Mouse (Mus musculus) spleen, adult 2 months (tissue): ENCODE results near the gene Zmiz1. TPM values are rescaled to one million over a fixed set of nuclear protein-coding genes. Genes with fewer than 3 reads are reported as not detected.

Source experiments
- DNase-seq, 2 experiments: peaks; one replicate each; pipeline versions ENCODE4 v3.0.0 to v3.0.0-alpha.2; 2012 to 2021; ENCODE audit warnings: low spot score in 2 of 2, low read depth in 1 of 2
- H3K27ac ChIP-seq: fragments of 200-500 bp; 2 replicates; pipeline ENCODE4 v1.5.1; 2012; ENCODE audit warnings: low read length, inconsistent platforms; ENCODE audit not compliant: insufficient read depth
- H3K27me3 ChIP-seq: fragments of 200-500 bp; 2 replicates; pipeline ENCODE4 v1.6.1; 2012; ENCODE audit warnings: mild to moderate bottlenecking, moderate library complexity, low read length, inconsistent platforms; ENCODE audit not compliant: control insufficient read depth, insufficient read depth
- H3K36me3 ChIP-seq: fragments of 200-500 bp; 2 replicates; pipeline ENCODE4 v1.6.1; 2012; ENCODE audit warnings: mild to moderate bottlenecking, low read length, inconsistent platforms; ENCODE audit not compliant: control insufficient read depth, insufficient read depth
- H3K4me1 ChIP-seq: fragments of 200-500 bp; 2 replicates; pipeline ENCODE4 v1.6.1; 2011; ENCODE audit warnings: inconsistent platforms; ENCODE audit not compliant: control insufficient read depth, insufficient read depth, insufficient read length
- H3K4me3 ChIP-seq: fragments of 200-500 bp; 2 replicates; pipeline ENCODE4 v1.5.1; 2011; ENCODE audit warnings: mild to moderate bottlenecking, inconsistent platforms; ENCODE audit not compliant: insufficient read depth, insufficient read length; ENCODE audit errors: extremely low read depth
- CTCF ChIP-seq: fragments of 200-500 bp; IDR thresholded peaks from 2 replicates; pipeline ENCODE4 v1.5.1; 2011; ENCODE audit warnings: mild to moderate bottlenecking, inconsistent platforms; ENCODE audit not compliant: insufficient read depth, insufficient read length, insufficient replicate concordance; ENCODE audit errors: extremely low read depth
- POLR2A ChIP-seq: fragments of 200-500 bp; IDR thresholded peaks from 2 replicates; pipeline ENCODE4 v1.6.1; 2011; ENCODE audit warnings: low read depth, low read length, inconsistent platforms
- WGBS: fragments of 180-500 bp; shearing (Covaris S2); methylation state at CpG from one replicate; pipeline ENCODE4 v1.1.7; 2018; 5-methylcytosine and 5-hydroxymethylcytosine counted together
- polyA plus RNA-seq: library from polyadenylated mRNA; depleted of rRNA; stranded (reverse); fragments of >200 nt; gene quantifications from 2 replicates; pipeline ENCODE4 v1.2.3, GENCODE M21; 2012

Zmiz1 gene
- polyA plus RNA-seq, 1 experiment, result 48.5 TPM

- Histone ChIP-seq H3K36me3 (no peaks in the 10 kb centered on the region), H3K4me3 (no peak overlapping the region), H3K27me3 (no peaks in the 10 kb centered on the region), H3K27ac (no peak overlapping the region), H3K4me1 (no peaks in the 10 kb centered on the region)
- TF ChIP-seq CTCF (no peak), POLR2A (no peak)
- DNase-seq, result no peak
- 66% methylated on average over 5 of the region's 5 CpGs for WGBS
Measured at GRCm38 (mm10) chr14:25441469-25441868, 17.5 kb upstream of the Zmiz1 start.

DNA sequence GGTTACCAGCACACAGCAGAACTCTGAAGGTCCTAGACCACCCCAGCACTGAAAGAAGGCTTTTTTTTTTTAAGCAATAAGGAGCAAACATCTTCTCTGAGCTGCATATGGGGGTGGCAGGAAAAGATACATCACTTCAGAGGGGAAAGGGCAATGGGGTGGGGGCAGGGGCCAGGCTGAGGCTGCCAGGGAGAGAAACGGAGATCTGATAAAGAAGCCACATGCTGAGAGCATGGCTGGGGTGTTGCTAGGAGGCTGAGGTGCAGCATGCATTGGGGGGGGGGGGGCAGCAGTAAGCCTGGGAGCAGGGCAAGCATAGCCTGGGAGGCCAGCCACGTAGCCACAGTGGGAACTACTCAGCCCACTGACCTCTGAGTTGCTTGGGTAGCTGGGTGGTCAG, 16.3 kb upstream of the Zmiz1 start:
- no peak for DNase-seq
- Histone ChIP-seq H3K4me1 (no peaks in the 10 kb centered on the region), H3K27ac (no peak overlapping the region), H3K27me3 (no peaks in the 10 kb centered on the region), H3K36me3 (no peaks in the 10 kb centered on the region), H3K4me3 (no peak overlapping the region)
- TF ChIP-seq CTCF (no peak), POLR2A (no peak)
- 68% methylated on average over 2 of the region's 2 CpGs for WGBS

DNA sequence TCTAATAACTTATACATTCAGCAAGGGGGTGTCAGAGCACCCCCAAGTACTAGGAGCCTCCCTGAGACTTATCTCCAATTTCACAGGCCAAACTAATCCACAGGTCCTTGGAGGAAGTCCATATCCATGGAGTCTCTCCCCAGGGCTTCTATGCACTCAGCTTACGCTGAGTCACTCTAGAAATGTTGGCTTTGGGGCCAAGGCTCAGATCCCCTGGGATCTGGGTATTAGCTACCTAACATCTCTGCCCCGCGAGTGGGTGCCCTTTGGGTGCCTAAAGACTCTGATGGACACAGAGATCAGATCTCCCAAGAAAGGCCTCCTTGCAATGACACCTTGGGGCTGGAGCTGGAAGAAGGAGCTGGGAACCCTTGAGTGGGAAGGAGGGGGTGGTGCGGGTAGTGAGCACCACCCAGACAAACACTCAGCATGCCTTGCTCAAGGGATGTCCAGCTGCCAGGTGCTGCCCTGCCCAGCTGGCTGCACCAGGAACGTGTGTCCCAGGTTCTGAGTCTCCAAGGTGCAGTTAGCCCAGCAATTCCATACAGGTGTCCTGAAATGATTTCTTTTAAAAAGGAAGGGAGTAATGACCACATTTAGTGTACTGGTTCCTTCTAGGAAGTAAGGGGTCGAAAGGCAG, 11.7 kb upstream of the Zmiz1 start:
- 85% methylated on average over 6 of the region's 6 CpGs for whole genome bisulfite sequencing
- Histone ChIP-seq H3K36me3 (no peaks in the 10 kb centered on the region), H3K4me3 (no peak overlapping the region), H3K27ac (no peak overlapping the region), H3K27me3 (no peaks in the 10 kb centered on the region), H3K4me1 (no peaks in the 10 kb centered on the region)
- DNase-seq, result no peak
- no peak for TF ChIP-seq CTCF
- no peak for TF ChIP-seq POLR2A

GRCm38 (mm10) chr14:25448471-25448870, 10.5 kb upstream of the Zmiz1 start:
- H3K4me1 ChIP-seq, result peaks cover 8% of the 10 kb centered on the region; the same call in 1 of the 2 replicates
- H3K36me3 ChIP-seq, result no peaks in the 10 kb centered on the region
- no peak for DNase-seq
- H3K4me3 ChIP-seq, result no peak overlapping the region
- H3K27me3 ChIP-seq, result no peaks in the 10 kb centered on the region
- TF ChIP-seq CTCF, result no peak
- no peak for TF ChIP-seq POLR2A
- no peak overlapping the region for H3K27ac ChIP-seq
- 100% methylated on average over 2 of the region's 2 CpGs for WGBS

GRCm38 (mm10) chr14:25451099-25451667, 7.8 kb upstream of the Zmiz1 start:
- peaks cover 8% of the 10 kb centered on the region; the same call in 1 of the 2 replicates for H3K4me1 ChIP-seq
- WGBS, result 76% methylated on average over 7 of the region's 7 CpGs
- H3K27ac ChIP-seq, result no peak overlapping the region
- TF ChIP-seq POLR2A, result no peak
- no peak for TF ChIP-seq CTCF
- H3K4me3 ChIP-seq, result no peak overlapping the region
- DNase-seq, result no peak
- H3K36me3 ChIP-seq, result no peaks in the 10 kb centered on the region
- H3K27me3 ChIP-seq, result no peaks in the 10 kb centered on the region

GRCm38 (mm10) chr14:25451699-25452632, 7.0 kb upstream of the Zmiz1 start:
- no peak overlapping the region for H3K4me3 ChIP-seq
- 79% methylated on average over 10 of the region's 10 CpGs for WGBS
- no peak for TF ChIP-seq POLR2A
- no peak for TF ChIP-seq CTCF
- DNase-seq, result no peak
- H3K36me3 ChIP-seq, result no peaks in the 10 kb centered on the region
- no peak overlapping the region for H3K27ac ChIP-seq
- H3K27me3 ChIP-seq, result no peaks in the 10 kb centered on the region
- peaks cover 8% of the 10 kb centered on the region; the same call in 1 of the 2 replicates for H3K4me1 ChIP-seq
